Mouse (Mus musculus) gastrocnemius, postnatal 10 days (tissue): Measurements from ENCODE around the gene Nploc4. TPM values are rescaled to one million over a fixed set of nuclear protein-coding genes. Genes with fewer than 3 reads are reported as not detected.
A peak's percentile ranks its signal among the peaks of the same experiment; 100 is the strongest.

Source experiments
- DNase-seq: peaks from one replicate; pipeline ENCODE4 v3.0.0; 2021; ENCODE audit warnings: mixed read lengths
- total RNA-seq, 2 experiments: library from RNA; stranded (reverse); gene quantifications; 2 replicates each; pipeline ENCODE4 v1.2.3; 2021

The Nploc4 gene
- total RNA-seq, 2 experiments from 2014 or later: 60.6 to 66.6 TPM

- peak; percentile 48 for DNase-seq
Measured at GRCm38 (mm10) chr11:120378031-120378610, 59.4 kb downstream of the Nploc4 start.

DNA sequence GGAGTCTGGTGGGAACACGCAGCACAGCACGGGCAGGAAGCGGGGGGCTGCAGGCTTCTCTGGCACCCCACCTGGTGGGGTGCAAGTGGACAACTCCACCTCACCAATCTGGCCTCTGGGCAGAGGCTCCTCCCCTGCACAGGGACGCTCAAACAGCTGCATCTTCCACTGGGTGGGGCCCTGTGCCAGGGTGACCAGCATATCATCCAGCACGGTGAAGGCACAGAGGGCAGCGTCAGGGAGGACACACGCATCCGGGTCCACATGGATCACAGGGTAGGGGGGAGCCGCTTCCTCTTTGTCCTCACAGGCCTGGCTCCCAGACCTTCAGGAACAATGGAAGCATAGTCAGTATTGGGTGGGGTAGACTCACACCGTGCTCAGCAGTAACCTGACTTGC, 60.2 kb downstream of the Nploc4 start:
- no peak for DNase-seq

DNA sequence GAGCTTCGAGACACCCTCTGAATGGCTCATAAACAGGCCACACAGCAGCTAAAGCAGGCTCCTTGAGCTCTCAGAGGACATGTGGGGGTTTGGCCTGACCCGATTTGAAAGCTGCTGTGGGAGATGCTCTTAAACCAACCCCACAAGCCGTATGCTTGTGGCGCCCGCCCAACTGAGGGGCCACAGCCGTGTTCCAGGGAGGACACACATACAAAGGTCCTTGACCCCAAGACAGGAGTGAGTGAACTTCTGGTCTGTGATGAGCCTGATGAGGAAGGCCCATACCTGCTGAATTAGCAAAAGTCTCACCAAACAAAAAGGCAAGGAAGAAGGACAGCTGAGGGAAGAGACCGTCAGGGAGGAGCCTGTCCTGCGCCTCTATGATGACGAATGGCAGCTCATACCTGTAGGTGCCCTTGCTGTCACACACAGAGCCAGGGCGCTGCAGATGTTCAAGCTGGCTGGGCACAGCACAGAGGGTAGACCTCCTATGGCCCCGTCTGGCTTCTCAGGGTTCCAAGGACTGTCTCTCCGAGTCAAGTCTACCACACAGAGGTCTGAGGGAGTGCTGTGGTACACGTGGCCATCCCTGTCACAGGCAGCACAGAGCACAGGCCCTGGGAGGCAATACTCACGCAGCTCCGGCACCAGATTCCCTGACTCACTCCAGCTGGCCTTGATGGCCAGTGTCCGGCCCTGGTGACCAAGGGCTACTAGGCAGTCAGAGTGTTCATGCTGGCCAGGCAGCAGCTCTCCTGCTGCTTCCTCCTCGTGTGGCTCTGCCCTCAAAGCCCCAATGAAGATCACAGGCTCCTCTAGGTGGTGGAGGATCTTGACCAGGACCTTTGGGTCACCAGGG, 61.0 kb downstream of the Nploc4 start:
- DNase-seq: no peak

GRCm38 (mm10) chr11:120375324-120375723, 62.2 kb downstream of the Nploc4 start:
- no peak for DNase-seq

DNA sequence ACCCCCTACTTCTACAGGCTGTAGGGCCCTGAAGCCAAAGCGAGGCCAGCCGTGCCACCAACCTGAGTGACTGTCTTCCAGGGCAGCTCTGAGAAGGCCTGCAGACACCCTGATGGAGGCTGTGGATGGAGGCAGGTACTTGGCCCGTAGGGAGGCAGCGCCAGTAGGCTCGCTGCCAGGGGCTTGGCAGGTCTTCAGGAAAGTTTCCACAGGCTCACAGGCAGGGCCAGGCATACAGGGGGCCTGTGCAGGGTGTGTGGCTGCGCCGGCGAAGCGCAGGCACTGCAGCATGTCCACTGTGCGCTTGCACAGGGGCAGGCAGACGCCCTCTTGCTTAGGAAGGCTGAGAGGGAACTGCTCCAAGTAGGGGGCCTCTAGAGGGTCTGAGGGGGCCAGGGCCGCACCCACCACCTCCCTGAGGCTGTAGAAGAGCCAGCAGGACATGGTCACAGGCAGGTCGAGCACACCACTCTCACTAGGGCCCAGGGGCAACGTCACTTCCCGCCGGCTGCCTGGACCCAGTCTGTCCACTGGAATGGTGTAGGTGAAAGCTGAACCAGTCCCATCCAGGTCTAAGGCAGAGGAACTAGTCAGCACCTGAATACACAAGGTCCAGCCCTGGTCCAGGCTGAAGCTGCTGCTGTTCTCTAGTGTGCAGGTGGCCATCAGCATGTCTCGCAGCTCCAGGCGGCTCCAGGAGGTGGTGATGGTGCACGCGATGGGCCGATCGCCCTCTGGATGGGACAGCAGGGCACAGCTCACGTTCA, 63.5 kb downstream of the Nploc4 start:
- DNase-seq: no peak

DNA sequence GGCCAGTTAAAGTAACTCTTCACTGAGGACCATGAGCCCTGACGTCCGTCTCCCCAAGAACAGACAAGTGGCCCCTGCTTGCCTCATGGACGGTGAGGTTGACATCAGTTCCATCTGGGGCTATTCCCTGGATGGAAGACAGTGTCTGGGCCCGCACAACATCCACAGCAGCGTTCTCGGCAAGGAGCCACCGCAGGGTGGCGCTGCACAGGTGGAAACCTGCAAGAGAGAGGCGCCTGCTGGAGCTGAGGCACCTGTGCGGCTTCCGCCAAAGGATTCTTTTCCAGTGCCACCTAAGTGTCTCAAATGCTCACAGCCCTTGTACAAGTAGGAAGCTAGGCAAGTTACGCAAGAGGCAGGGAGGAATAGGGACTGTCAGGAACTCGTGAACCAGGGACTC, 64.5 kb downstream of the Nploc4 start:
- no peak for DNase-seq

DNA sequence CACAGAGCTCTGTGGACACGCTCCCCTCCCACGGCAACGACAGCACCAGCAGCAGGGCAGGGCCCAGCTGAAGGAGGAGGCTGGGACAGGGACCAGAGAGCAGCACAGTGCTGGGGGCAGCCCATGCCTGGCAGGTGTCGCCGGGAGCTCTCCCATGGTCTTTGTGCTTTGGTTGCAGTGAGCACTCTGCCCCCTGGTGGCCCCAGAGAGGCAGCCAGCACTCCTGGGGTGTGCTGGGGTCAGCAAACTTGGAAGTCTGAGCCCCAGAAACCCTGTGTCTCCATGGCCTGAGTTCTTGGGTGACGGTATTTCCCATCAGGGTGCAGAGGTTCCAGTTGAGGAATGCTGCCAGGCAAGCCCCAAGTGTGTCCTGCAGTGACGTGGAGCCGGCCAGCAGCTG, 67.9 kb downstream of the Nploc4 start:
- peak; percentile 75 for DNase-seq

DNA sequence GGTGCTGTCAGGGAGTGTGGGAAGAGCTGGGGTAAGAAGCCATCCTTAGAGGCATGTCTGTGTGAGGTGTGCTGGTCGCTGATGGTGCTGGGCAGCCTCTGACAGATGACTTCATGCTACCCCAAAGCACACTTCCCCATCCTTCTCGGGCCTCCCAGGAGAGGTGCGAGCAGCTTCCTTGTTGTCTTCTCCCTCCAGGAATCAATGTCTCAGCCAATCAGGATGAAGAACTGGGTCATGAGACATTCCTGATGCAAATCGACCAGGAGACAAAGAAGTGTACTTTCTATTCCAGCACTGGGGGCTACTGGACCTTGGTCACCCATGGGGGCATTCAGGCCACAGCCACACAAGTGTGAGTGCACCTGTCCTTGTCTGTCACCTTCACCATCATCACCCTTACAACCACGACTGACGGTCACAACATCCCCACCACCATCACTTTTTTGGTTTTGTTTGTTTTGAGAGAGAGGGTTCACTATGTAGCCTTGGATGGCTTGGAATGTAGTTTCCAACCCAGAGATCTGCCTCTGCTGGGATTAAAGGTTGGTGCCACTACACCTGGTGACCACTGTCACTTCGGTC, 71.0 kb downstream of the Nploc4 start:
- DNase-seq: no peak

DNA sequence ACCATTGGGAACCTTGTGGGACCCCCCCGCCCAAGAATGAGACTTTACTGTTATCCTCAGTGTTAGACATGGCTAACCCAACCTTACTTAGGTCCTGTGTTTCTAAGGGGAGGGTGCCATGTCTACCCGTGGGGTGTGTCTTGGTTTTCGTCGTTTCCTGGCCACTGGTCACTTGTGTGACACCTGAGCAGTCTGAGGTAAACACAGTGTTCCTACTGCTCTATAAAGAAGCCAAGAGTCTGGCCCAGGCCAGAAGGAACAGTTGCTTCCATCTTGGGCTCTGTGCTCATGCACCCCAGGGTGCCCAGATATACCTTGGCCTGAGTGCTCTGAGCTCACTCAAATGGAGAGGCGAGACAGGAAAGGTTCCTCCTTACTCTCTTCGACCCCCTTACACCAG, 74.6 kb downstream of the Nploc4 start:
- no peak for DNase-seq

DNA sequence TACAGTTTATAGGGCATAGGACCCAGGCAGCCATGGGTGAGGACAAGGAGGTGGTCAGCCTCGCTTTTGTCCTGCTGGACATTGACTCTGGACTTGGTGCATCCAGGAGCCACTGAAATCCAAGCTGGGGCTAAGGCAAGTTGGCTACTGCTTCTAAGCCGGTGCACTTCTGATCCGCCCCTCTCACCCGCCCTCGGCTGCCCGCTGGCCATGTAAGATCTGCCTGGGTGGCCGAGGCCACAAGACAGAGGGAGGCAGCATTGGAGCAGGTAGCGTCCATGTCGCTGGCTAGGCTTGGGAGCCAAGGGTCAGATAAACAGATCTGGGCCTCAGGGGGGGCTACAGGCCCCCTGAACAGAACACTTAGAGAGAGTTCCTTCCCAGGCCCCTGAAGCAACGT, 76.2 kb downstream of the Nploc4 start, which contains the start of gene Fscn2:
TSS of gene Fscn2 (plus strand) at position 240 of the 400 bp plus-strand sequence.
- no peak for DNase-seq

DNA sequence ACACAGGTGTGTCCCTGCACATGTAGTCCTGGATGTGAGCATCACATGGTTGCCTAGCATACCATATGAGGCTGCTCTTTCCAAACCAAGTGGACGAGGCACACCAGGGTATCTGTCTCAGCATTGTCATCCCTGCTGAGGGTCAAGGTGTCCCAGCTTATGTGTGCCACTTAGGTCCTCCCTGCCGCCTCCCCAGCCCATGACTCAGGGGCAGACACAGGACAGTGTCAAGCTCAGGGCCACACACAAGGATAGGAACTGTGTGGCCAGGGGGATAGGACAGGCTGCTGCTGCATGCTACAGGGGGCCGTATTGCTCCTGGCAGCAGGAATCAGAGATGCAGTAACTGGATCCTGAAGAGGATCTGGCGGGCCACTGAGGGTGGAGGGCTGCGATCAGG, 76.8 kb downstream of the Nploc4 start:
- DNase-seq: no peak

- DNase-seq: peak; percentile 73
Measured at GRCm38 (mm10) chr11:120360062-120360461, 77.4 kb downstream of the Nploc4 start.

GRCm38 (mm10) chr11:120359391-120359790, 78.1 kb downstream of the Nploc4 start:
- no peak for DNase-seq

GRCm38 (mm10) chr11:120357791-120358401, 79.6 kb downstream of the Nploc4 start:
- peak; percentile 67 for DNase-seq

DNA sequence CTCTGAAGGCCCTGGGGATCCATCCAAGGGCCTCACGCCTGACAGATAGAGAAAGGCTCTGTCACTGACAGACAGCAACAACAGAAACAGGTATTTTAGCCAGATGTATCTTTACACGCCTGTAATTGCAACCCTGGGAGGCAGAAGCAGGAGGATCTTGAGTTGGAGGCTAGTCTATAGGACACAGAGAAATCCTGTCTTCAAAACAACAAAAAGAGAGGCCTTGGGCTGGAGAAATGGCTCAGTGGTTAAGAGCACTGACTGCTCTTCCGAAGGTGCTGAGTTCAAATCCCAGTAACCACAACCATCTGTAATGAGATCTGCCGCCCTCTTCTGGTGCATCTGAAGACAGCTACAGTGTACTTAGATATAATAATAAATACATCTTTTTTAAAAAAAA, 80.6 kb downstream of the Nploc4 start:
- no peak for DNase-seq

- no peak for DNase-seq
Measured at GRCm38 (mm10) chr11:120356319-120356840, 81.1 kb downstream of the Nploc4 start.

GRCm38 (mm10) chr11:120355277-120356039, 82.0 kb downstream of the Nploc4 start:
- peak; percentile 1 for DNase-seq

GRCm38 (mm10) chr11:120354304-120355276, 82.9 kb downstream of the Nploc4 start:
- DNase-seq: peak; percentile 3

- DNase-seq: peak; percentile 85
Measured at GRCm38 (mm10) chr11:120353500-120354303, 83.8 kb downstream of the Nploc4 start.
